Mouse (Mus musculus) liver, embryonic 15.5 days (tissue): ENCODE data around the gene BC005537. TPM values are rescaled to one million over a fixed set of nuclear protein-coding genes. Genes with fewer than 3 reads are reported as not detected.
A peak's percentile ranks its signal among the peaks of the same experiment; 100 is the strongest.

ENCODE experiments used
- ATAC-seq: fragments of 200-750 bp; cut with Nextera tagmentation; 2 replicates; pipeline ENCODE4 v1.8.0; 2017; ENCODE audit warnings: moderate number of reproducible peaks, mild to moderate bottlenecking, moderate library complexity; ENCODE audit not compliant: insufficient read depth
- H3K27ac ChIP-seq: fragments of 300-500 bp; sonication (generic); replicated peaks from 2 replicates; pipeline ENCODE4 v1.5.1; 2015; ENCODE audit warnings: mild to moderate bottlenecking, inconsistent platforms
- H3K27me3 ChIP-seq: fragments of 300-500 bp; sonication (generic); 2 replicates; pipeline ENCODE4 v1.6.1; 2015; ENCODE audit warnings: mild to moderate bottlenecking, inconsistent platforms
- H3K36me3 ChIP-seq: fragments of 300-500 bp; sonication (generic); replicated peaks from 2 replicates; pipeline ENCODE4 v1.6.1; 2015; ENCODE audit warnings: moderate library complexity, mild to moderate bottlenecking, inconsistent platforms
- H3K4me1 ChIP-seq: fragments of 300-500 bp; sonication (generic); replicated peaks from 2 replicates; pipeline ENCODE4 v1.6.1; 2015; ENCODE audit warnings: inconsistent platforms
- H3K4me2 ChIP-seq: fragments of 300-500 bp; sonication (generic); 2 replicates; pipeline ENCODE4 v1.6.1; 2015; ENCODE audit warnings: moderate library complexity, mild to moderate bottlenecking, inconsistent platforms
- H3K4me3 ChIP-seq: fragments of 300-500 bp; sonication (generic); replicated peaks from 2 replicates; pipeline ENCODE4 v1.5.1; 2015; ENCODE audit warnings: mild to moderate bottlenecking, inconsistent platforms
- H3K9ac ChIP-seq: fragments of 300-500 bp; sonication (generic); 2 replicates; pipeline ENCODE4 v1.6.1; 2015; ENCODE audit warnings: moderate library complexity, mild to moderate bottlenecking, inconsistent platforms
- H3K9me3 ChIP-seq: fragments of 300-500 bp; sonication (generic); replicated peaks from 2 replicates; pipeline ENCODE4 v1.6.1; 2016; ENCODE audit warnings: inconsistent platforms
- WGBS: fragments of 180-500 bp; shearing (Covaris S2); methylation state at CpG from one replicate; pipeline ENCODE4 v1.1.7; 2015; ENCODE audit warnings: mixed read lengths; ENCODE audit not compliant: insufficient replicate concordance; 5-methylcytosine and 5-hydroxymethylcytosine counted together
- polyA plus RNA-seq: library from polyadenylated mRNA; unstranded; fragments of >200 nt; fragmentation: Nextera tagmentation; extraction: Ambion mirVana; gene quantifications from 2 replicates; pipeline ENCODE4 v1.2.1, GENCODE M21; 2015

BC005537 gene
- polyA plus RNA-seq, 1 experiment from 2014 or later = 8.3 TPM

DNA sequence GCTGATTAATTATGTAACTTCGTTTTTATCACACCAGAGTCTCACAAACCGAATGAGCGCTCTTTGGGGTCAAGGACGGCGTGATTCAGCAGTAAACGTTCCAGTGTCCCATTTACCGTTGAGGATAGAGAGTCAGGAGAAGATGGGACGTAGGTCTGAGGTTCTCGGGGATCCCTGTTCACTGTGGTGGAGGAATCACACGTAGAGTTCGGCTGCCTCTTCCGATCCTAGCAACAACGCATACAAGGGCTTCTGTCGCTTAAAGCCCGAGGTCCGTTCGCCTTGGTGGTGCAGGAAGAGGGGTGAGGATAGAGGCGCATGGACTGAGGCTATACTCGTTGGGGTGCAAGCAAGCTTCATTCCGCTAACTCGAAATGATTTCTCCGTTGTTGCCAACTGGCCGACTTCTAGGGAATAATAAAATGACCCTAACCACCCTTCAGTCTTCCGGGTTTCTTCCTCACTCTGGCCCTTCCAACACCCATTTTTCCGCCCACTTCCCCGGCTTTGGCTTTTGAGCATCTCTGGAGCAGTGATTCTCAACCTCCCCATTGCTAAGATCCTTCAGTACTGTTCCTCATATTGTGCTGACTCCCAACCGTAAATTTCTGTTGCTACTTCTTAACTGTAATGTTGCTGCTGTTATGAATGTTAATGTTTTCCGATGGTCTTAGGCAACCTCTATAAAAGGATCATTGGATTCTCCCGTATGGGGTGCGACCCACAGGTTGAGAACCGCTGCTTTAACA lies 1.4 kb upstream of the BC005537 start:
- under 1% methylated on average over 31 of the region's 31 CpGs for WGBS
- ATAC-seq = peak; percentile 10
- Histone ChIP-seq H3K9me3 (no peaks in the 10 kb centered on the region), H3K4me3 (peak overlapping the region; percentile 94), H3K9ac (peak overlapping the region; percentile 74), H3K4me1 (peaks cover 21% of the 10 kb centered on the region), H3K27ac (peak overlapping the region; percentile 91), H3K27me3 (no peaks in the 10 kb centered on the region), H3K36me3 (peaks cover 4% of the 10 kb centered on the region), H3K4me2 (peak overlapping the region; percentile 89)

DNA sequence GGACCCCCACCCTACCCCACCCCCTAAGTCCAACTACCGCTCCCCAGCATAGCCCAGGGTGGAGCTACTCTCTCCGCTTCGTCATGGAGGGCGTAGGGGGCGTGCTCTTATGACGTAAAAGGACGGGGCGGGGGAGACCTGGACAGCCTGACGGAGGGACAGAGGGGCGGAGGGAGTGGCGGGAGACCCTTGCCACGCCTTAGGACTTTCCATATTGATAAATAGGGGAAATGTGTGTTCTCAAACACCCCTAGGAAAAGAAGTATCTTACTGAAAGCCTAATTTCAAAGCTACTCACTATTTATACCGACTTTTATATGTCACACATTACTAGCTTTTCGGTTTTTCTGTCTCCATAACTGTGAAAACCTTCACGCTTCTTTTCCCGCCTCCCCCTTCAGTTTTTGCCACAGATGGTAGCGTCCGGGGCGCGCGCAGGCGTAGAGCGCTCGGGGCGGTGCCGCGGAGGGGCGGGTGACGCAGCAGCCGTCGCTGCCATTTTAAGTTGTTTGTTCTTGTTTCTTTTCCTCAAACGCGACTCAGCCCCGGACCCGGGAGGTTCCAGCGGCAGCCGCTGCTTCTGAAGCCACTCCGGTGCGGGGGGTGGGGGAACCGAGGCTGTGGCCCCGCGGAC lies 666 bp upstream of the BC005537 start:
- peak; percentile 94 for ATAC-seq
- under 1% methylated on average over 42 of the region's 42 CpGs for WGBS

DNA sequence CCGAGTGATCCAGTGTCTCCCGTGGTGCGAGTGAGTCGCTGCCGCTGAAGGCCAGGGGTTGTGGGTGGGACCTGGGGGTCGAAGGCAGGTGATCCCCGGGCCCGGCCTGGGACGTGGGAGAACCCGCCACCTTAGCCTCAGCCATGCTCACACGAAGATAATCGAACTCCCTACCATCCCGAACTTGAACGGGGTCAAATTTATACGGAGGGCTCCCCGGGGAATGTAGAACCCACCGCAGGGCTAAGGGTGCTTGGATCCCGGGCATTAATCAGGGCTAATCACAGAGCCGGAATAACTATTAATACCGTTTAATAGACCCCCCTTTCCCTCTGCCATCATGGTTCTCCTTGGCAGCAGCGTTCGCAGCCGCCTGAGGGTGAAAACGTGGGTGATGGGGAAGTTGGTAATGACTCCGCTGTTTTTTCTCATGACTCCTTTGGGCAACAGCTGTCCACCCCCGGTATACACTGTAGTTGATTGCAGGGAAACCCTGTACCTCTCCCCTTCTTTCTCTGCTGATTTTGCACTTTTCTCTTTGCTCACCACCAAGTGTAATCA lies 754 bp downstream of the BC005537 start:
- Histone ChIP-seq H3K9me3 (no peaks in the 10 kb centered on the region), H3K4me3 (peak overlapping the region; percentile 94), H3K4me2 (peak overlapping the region; percentile 89), H3K4me1 (peaks cover 32% of the 10 kb centered on the region), H3K27ac (peak overlapping the region; percentile 100), H3K9ac (peak overlapping the region; percentile 100), H3K36me3 (peaks cover 22% of the 10 kb centered on the region), H3K27me3 (no peaks in the 10 kb centered on the region)
- WGBS = under 1% methylated on average over 26 of the region's 26 CpGs
- ATAC-seq = no peak

More for the DNA sequence above, 666 bp upstream of the BC005537 start:
- H3K9ac ChIP-seq = peak overlapping the region; percentile 100
- H3K9me3 ChIP-seq = no peaks in the 10 kb centered on the region
- H3K4me3 ChIP-seq = peak overlapping the region; percentile 94
- peak overlapping the region; percentile 89 for H3K4me2 ChIP-seq
- no peaks in the 10 kb centered on the region for H3K27me3 ChIP-seq
- H3K27ac ChIP-seq = peak overlapping the region; percentile 100
- peaks cover 27% of the 10 kb centered on the region for H3K4me1 ChIP-seq
- H3K36me3 ChIP-seq = peaks cover 10% of the 10 kb centered on the region

DNA sequence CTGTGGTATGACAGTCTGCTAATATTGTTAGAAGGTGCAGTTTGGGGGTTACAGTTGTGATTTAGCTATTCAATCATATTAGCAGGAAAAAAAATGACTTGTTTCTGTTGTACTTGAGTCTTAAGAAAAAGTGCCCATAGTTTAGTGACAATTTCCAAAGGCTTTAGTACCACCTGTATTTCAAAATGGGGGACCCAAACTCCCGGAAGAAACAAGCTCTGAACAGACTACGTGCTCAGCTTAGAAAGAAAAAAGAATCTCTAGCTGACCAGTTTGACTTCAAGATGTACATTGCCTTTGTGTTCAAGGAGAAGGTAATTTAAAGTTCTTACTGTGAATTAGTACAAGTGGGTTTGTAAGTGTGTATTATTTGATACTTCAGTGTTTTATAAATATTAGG lies 1.7 kb downstream of the BC005537 start:
- WGBS = 11% methylated on average over 2 of the region's 2 CpGs
- Histone ChIP-seq H3K36me3 (peaks cover 32% of the 10 kb centered on the region), H3K4me1 (peaks cover 37% of the 10 kb centered on the region), H3K9me3 (no peaks in the 10 kb centered on the region), H3K9ac (peak overlapping the region; percentile 100), H3K4me2 (peak overlapping the region; percentile 89), H3K4me3 (peak overlapping the region; percentile 94), H3K27ac (peak overlapping the region; percentile 100), H3K27me3 (no peaks in the 10 kb centered on the region)
- ATAC-seq = no peak

DNA sequence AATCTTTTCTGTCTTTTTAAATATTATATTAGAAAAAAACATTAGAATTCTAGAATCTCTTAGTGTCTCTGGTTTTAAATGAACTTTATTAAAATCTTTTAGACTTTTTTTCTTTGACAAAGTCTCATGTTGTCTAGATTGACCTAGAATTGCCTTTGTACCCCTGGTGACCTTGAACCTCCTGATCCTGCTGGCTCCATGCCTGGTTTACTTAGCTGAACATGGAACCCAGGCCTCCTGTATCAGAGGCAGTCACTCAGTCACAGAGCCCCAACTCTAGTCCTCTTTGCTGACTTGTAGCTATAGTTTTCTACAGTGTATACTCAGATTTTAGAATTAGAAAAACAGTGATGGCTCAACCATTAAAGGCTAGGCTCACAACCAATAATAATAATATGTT lies 4.6 kb downstream of the BC005537 start:
- no peak overlapping the region for H3K4me3 ChIP-seq
- H3K27me3 ChIP-seq = no peaks in the 10 kb centered on the region
- no peaks in the 10 kb centered on the region for H3K9me3 ChIP-seq
- H3K9ac ChIP-seq = no peak overlapping the region
- peaks cover 60% of the 10 kb centered on the region for H3K36me3 ChIP-seq
- H3K4me1 ChIP-seq = peaks cover 28% of the 10 kb centered on the region
- H3K4me2 ChIP-seq = no peak overlapping the region; the same call in 1 of the 2 replicates
- no peak for ATAC-seq
- H3K27ac ChIP-seq = no peak overlapping the region

DNA sequence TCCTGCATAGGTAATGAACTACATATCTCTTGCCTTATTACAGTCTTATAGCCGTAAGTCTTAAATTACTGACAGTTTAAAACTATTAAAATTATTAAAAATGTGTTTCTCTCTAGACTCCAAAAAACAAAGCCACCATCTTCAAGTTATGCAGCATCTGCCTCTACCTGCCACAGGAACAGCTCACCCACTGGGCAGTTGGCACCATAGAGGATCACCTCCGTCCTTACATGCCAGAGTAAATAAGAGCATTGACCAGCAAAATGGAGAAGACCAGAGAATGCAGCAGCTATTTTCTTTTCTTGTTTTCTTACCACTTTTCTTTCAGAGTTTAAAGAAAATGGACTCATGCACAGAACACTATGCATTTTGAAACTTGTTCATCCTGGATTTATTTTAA lies 11.1 kb downstream of the BC005537 start:
- ATAC-seq = no peak
- Histone ChIP-seq H3K4me1 (peaks cover 10% of the 10 kb centered on the region), H3K9ac (no peak overlapping the region), H3K27me3 (no peaks in the 10 kb centered on the region), H3K9me3 (no peaks in the 10 kb centered on the region), H3K4me2 (no peak overlapping the region), H3K4me3 (no peak overlapping the region), H3K27ac (no peak overlapping the region), H3K36me3 (peaks cover 89% of the 10 kb centered on the region)
- WGBS = 91% methylated on average over 2 of the region's 2 CpGs

DNA sequence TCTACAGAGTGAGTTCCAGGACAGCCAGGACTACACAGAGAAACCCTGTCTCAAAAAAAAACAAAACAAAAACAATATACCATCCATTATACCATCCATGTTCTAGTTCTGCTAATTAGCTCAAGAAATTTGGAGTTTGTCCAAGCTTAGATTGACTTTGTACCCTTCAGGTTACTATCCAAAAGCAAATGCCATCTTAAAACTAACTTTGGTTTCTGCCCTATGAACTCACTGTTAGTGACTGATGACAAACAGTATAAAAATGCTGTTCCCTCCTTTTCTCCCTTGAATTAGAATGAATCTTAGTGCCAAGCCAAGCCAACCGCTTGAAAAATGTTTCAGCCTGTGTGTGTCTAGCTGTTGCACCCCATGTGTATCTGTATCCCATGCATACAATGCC lies 13.2 kb downstream of the BC005537 start:
- ATAC-seq = no peak
- H3K4me2 ChIP-seq = no peak overlapping the region
- H3K27me3 ChIP-seq = no peaks in the 10 kb centered on the region
- H3K36me3 ChIP-seq = peaks cover 79% of the 10 kb centered on the region
- 92% methylated on average over 1 of the region's 1 CpGs for WGBS
- no peak overlapping the region for H3K27ac ChIP-seq
- H3K9ac ChIP-seq = no peak overlapping the region
- peaks cover 8% of the 10 kb centered on the region for H3K4me1 ChIP-seq
- no peak overlapping the region for H3K4me3 ChIP-seq
- no peaks in the 10 kb centered on the region for H3K9me3 ChIP-seq

DNA sequence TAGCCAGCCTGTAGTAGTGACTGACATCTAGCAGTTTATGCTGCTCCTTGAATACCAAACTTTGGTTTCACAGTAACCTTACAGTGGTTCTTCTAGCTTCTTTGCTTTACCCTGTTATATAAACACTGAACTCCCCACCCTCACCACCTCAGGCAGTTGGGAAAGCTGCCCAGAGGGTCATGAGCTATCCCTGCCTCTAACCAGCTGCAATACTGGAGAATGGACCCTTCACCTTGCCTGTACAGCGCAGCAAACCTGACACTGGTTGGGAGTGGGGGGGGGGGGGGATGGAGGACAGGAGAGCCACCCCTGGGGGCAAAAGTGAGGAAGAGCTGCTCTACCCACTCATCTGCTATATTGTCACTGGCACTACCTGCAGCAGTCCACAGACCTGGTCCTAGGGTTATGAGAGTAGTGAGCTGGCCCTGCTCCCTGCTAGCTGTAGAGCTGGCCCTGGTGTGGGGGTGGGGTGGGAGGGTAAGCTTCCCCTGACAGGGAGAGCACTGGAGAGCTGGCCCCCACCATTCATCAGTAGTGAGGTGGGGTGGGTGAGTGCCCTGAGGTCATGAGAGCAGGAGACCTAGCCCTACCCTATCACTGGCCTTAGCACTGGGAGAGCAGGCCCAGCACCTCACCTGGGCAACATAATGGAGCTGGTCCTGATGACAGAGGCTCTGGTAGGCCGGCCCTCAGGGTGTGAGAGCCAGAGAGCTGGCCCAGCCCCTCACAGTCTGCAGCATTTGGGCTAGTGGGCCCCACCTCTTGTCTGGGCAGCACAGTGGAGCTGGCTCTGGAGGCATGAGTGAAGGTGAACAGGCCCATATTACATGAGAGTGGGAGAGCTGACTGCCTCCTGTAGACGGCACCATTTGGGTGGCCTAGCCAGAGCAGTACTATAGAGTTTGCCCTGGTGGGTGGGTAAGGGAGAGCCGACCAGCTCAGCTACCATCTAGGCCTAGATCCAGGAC lies 15.0 kb downstream of the BC005537 start:
- Histone ChIP-seq H3K4me3 (no peak overlapping the region), H3K27ac (no peak overlapping the region), H3K9ac (no peak overlapping the region), H3K9me3 (no peaks in the 10 kb centered on the region), H3K36me3 (peaks cover 66% of the 10 kb centered on the region), H3K27me3 (no peaks in the 10 kb centered on the region), H3K4me2 (no peak overlapping the region), H3K4me1 (peaks cover 8% of the 10 kb centered on the region)
- ATAC-seq = peak; percentile 55
- 67% methylated on average over 4 of the region's 4 CpGs for WGBS

DNA sequence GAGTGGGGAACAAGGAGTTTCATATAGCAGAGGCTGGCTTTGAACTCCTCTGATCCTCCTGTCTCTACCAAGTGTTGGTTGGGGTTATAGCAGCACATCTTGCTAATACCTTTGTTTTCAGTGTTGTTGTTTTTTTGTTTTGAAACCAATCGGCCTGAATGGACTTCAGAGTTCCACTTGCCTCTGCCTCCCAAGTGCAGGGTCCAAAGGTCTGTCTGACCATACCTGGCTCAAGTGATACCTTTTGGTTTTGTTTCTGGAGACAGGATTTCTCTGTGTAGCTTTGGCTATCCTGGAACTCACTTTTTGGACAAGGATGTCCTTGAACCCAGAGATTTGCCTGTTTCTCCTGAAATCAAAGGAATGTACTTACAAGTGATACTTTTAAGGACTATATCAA lies 18.5 kb downstream of the BC005537 start:
- WGBS = 61% methylated on average over 1 of the region's 1 CpGs
- Histone ChIP-seq H3K4me2 (no peak overlapping the region), H3K9me3 (no peaks in the 10 kb centered on the region), H3K9ac (no peak overlapping the region), H3K4me1 (peaks cover 8% of the 10 kb centered on the region; the same call in 1 of the 2 replicates), H3K27me3 (no peaks in the 10 kb centered on the region), H3K27ac (no peak overlapping the region), H3K4me3 (no peak overlapping the region), H3K36me3 (peaks cover 33% of the 10 kb centered on the region)
- ATAC-seq = no peak

DNA sequence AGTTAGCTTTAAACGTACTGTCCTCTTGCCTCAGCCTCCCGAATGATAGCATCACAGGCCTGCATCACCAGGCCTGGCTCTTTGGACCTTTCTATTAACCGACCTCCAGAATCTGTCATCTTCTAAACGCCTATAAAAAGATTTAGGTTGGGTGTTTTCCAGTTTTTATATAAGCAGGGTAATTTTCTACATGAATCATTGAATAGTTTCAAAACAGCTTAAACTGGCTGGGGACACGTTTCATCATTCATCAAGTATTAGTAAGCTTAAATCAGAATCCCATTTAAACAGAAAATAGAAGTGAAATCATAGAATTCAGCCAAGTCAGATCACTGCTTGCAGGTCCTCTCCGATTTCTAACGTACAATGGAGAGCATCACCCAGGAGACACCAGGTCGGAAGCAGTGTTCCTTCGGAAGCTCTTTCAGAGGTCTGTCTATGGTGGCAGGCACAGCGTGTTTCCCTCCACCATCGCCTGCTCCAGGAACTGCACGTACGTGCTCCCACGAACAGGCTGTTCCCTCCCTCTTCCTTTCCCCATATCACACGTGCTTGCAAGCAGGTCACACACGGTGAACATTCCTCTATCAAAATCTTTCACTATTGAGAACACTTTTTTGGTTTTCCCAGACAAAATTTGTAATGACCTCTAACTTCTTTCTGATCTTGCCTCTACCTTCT lies 21.3 kb downstream of the BC005537 start:
- Histone ChIP-seq H3K9me3 (no peaks in the 10 kb centered on the region), H3K36me3 (peaks cover 12% of the 10 kb centered on the region; the same call in 1 of the 2 replicates), H3K4me2 (no peak overlapping the region), H3K4me3 (no peak overlapping the region), H3K9ac (no peak overlapping the region), H3K27ac (no peak overlapping the region), H3K27me3 (no peaks in the 10 kb centered on the region), H3K4me1 (no peaks in the 10 kb centered on the region)
- ATAC-seq = no peak
- WGBS = 74% methylated on average over 16 of the region's 16 CpGs
